Mouse (Mus musculus) bone marrow macrophage, adult 2 months (primary cell): Measurements from ENCODE around the gene Zfp62. TPM values are rescaled to one million over a fixed set of nuclear protein-coding genes. Genes with fewer than 3 reads are reported as not detected.
A peak's percentile ranks its signal among the peaks of the same experiment; 100 is the strongest.

Experiments
- H3K27ac ChIP-seq: 2 replicates; pipeline ENCODE4 v1.5.1; 2012; ENCODE audit warnings: low read depth, low read length; ENCODE audit not compliant: insufficient read depth
- H3K4me1 ChIP-seq: 2 replicates; pipeline ENCODE4 v1.6.1; 2012; ENCODE audit warnings: low read length; ENCODE audit not compliant: control insufficient read depth, insufficient read depth
- H3K4me3 ChIP-seq: 2 replicates; pipeline ENCODE4 v1.5.1; 2012; ENCODE audit warnings: mild to moderate bottlenecking, low read length, moderate library complexity; ENCODE audit not compliant: insufficient read depth
- CTCF ChIP-seq: IDR thresholded peaks from 2 replicates; pipeline ENCODE4 v1.5.1; 2012; ENCODE audit warnings: low read depth, mild to moderate bottlenecking, low read length, moderate library complexity
- POLR2A ChIP-seq: IDR thresholded peaks from 2 replicates; pipeline ENCODE4 v1.6.1; 2012; ENCODE audit warnings: mild to moderate bottlenecking, low read depth, low read length, borderline replicate concordance
- polyA plus RNA-seq: library from polyadenylated mRNA; stranded (reverse); fragments of >200 nt; gene quantifications from 2 replicates; pipeline ENCODE4 v1.2.4, GENCODE M21; 2012; ENCODE audit not compliant: missing spikeins, insufficient read depth, insufficient read length

Gene Zfp62
- polyA plus RNA-seq, 1 experiment, result 30.8 TPM

DNA sequence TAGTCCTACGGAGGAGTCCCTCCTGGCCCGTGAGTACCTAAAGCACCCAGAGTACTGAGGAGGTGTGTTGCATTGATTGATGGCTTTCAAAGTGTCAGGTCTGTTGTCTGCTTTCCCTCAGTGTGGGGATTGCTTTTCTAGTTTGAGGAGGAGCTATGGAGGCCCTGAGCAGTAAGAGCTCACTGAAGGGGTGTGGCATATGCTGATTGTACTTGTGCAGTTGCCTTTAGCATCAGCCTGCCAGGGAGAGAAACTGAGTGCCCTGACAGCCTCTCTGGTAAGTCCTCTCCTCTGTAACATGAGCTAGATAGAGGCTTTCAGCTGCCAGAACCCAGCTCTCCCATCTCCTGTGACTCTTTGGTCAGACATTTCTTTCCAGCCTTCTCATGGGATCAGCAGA is 44.2 kb downstream of the Zfp62 start:
- Histone ChIP-seq H3K4me3 (peak overlapping the region; percentile 23), H3K27ac (0 out of 2 replicates have a peak overlapping the region, but pooled peaks have one; percentile 1), H3K4me1 (peaks cover 45% of the 10 kb centered on the region)
- TF ChIP-seq CTCF (no peak), POLR2A (no peak)

DNA sequence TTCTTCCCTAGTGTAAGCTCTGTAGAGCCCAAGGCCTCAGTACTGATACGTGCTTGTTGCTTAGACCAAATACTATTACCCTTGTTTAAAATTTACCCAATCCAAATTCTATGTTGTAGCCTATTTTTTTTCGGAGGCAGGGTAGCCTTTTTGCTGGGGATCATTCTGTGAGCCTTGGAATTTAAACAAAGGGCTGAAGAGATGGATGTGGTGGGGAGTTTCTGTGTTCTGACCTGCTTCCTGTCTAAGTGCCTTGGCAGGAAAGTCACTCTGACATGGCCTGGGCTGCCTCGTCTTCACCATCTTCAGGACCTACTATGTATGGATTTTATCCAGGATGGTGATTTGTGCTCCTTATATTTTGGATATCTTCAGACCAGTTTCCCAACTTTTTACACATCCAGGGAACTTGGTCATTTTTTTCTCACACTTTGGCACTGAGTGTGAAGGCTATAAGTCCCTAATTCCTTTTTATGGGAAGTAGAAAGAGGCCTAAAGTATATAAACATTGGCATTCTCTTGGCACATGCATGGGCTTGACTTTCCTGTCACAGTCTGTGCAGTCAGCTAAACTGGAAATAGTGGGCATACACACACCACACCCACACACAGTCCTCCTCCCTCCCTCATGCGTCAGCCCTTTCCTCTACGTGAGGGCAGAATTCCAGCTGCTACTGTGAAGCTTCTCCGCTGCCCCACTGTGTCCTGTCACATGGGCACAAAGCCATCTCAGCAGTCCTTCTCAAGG is 45.3 kb downstream of the Zfp62 start:
- Histone ChIP-seq H3K4me1 (peaks cover 54% of the 10 kb centered on the region), H3K27ac (peak overlapping the region; percentile 97), H3K4me3 (peak overlapping the region; percentile 71)
- no peak for TF ChIP-seq POLR2A
- no peak for TF ChIP-seq CTCF

DNA sequence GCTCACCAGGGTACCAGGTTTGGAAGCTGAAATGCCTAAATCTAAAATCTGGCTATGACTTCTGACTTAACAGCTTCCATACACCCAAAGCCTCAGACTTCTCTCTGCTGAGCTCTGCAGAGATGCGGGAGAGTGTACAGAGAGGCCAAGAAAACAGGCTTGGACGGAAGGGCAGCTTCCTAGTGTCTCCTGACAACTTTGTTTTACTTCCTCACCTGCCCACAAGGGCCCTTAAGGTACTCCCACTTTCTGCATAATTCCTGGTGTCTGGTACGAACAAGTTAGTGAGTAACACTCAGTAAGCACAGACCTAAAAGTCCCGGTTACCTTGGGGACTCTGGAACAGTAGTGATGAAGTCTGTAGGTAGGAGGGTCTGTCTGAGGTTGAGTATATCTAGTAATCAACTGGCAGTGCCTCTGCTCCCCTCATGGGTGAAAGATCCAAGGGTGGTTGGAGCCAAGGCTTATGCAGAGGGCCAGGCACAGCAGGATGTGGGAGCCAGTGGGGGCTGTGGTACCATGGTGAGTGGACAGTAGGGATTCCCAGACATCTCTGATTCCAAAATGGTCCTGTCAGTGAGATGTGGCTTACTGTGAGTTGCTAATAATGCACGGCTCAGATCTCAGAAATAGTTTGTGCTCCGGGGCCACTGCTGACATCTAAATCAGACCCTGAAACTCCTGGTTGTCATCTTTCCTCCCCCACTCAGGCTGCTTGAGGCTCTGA is 46.0 kb downstream of the Zfp62 start:
- TF ChIP-seq CTCF (no peak), POLR2A (no peak)
- H3K27ac ChIP-seq, result peak overlapping the region; percentile 97
- H3K4me3 ChIP-seq, result peak overlapping the region; percentile 71
- H3K4me1 ChIP-seq, result peaks cover 61% of the 10 kb centered on the region

DNA sequence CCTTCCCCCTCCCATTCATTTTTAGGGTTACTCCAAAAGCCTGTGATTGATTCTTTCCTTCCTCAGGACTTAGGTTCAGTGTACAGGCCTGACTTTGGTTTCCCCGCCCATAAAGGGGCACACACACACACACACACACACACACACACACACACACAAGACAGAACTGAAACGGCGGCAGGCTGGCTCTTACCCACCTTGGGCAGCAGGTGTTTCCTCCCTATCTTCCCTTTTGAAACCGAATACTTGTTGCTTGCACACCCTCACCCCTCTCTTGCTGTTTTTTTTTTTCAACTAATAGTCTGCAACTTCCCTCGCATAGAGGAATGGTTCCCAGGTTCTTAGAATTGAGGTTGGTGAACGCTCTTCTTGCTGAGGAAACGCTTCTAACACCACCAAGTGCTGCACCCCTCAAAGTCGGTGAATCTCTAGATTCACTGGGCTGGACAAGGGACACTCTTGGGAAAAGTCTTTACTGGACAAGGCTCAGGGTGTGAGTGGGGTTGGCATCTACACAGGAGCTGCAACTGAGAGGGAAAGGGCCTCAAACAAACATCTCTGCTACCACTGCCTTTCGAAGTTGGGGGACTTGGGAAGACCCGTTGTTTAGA is 46.8 kb downstream of the Zfp62 start:
- TF ChIP-seq CTCF (peak; percentile 20; the same call in 1 of the 2 replicates), POLR2A (no peak)
- Histone ChIP-seq H3K4me1 (peaks cover 63% of the 10 kb centered on the region), H3K4me3 (peak overlapping the region; percentile 71), H3K27ac (peak overlapping the region; percentile 97)

DNA sequence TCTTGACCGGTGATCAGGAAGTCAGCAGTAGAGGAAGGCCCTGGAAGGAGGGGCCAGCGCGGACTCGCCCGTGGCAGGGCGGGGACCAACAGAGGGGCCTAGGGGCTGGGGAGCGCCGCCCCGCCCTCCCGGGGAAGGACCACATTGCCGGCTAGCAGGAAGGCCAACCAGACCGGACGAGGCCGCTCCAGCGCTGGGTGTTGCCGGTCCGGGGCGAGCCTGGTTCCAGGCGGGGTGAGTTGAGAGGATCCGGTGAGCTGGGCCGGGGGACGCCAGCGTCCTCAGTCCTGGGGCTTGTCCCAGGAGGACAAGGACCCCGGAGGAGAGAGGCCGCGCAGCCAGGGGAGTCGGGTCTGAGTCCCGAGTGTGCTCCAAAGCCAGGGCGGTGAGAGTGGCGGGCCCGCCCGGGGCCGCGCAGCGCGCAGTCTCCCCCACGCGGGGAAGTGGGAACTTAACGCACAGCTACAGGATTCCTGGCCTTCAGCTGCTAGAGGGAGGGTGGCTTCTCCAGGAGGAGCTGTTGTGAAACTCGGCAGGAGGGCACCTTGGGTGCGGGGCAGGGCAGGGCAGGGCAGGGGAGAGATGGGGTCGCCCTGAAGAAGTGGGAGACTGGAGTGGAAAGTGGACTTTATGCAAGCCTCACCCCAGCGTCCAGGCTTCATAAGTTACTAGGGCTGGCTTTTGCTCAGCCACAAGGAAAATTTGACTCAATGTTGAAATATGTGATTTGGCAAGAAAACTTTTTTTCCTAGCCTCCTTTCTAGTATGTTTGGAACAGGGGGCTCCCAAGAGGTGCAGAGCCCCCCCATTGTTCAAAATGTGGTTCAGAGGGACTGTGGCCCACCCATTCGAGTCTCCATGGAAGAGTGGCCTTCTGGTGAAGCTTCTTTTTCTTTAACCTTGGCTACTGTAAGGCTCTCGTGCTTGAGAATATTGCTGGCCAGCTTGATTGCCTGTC is 47.6 kb downstream of the Zfp62 start:
- peaks cover 61% of the 10 kb centered on the region for H3K4me1 ChIP-seq
- H3K4me3 ChIP-seq, result peak overlapping the region; percentile 71
- TF ChIP-seq POLR2A (0 out of 2 replicates have a peak, but pooled peaks have one; percentile 23), CTCF (no peak; the same call in 1 of the 2 replicates)
- H3K27ac ChIP-seq, result peak overlapping the region; percentile 97

DNA sequence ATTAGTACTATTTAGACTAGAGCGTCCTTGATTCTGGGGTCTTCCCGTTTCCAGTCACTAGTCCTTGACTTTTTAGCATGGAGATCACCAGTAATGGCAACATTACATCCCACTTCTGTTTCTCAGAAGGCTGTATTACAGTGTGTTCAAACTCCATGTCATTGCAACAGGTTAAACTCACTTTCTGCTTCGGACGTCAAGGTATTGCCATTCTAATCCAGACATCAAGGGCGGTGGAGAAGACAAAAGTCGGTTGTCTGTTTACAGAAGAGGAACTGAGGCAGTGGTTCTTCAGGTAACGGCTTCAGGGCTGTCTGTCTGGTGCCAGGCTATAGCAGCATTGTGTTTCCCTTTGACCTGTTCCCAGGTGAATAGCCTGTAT is 48.3 kb downstream of the Zfp62 start:
- Histone ChIP-seq H3K4me1 (peaks cover 60% of the 10 kb centered on the region), H3K4me3 (peak overlapping the region; percentile 71), H3K27ac (peak overlapping the region; percentile 97)
- TF ChIP-seq POLR2A (no peak), CTCF (no peak)

DNA sequence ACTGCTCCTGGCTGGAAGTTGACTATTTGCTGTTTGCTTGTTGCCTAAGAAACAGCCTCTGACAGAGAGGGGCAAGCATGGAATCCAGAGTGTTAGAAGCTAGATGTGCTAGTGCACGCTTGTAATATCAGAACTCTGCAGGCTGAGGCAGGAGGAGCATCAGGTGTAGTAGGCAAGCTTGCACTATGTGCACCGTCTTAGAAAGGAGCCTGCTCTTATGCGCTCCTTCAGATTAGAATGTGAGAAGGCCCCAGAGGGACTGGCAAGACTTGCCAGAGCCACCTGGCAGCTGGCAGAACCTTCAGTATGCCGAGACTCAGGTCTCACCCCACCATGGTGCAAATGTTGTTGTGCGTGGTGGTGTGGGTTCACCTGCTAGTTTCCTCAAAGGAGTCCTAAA is 49.0 kb downstream of the Zfp62 start:
- Histone ChIP-seq H3K4me3 (peak overlapping the region; percentile 34), H3K27ac (peak overlapping the region; percentile 26), H3K4me1 (peaks cover 56% of the 10 kb centered on the region)
- TF ChIP-seq CTCF, result no peak
- TF ChIP-seq POLR2A, result no peak

DNA sequence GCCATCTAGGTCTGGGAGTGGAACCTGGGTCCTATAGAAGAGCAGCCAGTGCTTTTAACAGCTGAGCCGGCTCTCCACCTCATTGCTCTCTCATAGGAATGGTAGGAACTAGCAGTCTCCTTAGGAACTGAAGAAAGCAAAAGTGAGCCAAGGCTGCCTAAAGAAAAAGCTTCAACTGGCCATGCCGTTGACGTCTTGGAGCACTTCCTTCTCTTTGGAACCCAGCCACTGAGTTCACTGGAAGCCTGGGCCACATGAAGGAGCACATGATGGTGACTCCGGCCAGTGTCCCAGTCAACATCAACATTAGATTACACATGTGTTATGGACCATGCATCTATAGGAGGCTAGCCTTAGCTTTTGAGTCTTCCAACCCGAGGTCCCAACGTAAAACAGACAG is 49.9 kb downstream of the Zfp62 start:
- peak overlapping the region; percentile 2; the same call in 1 of the 2 replicates for H3K4me3 ChIP-seq
- H3K4me1 ChIP-seq, result peaks cover 48% of the 10 kb centered on the region
- H3K27ac ChIP-seq, result peak overlapping the region; percentile 80
- TF ChIP-seq POLR2A (no peak), CTCF (no peak)

DNA sequence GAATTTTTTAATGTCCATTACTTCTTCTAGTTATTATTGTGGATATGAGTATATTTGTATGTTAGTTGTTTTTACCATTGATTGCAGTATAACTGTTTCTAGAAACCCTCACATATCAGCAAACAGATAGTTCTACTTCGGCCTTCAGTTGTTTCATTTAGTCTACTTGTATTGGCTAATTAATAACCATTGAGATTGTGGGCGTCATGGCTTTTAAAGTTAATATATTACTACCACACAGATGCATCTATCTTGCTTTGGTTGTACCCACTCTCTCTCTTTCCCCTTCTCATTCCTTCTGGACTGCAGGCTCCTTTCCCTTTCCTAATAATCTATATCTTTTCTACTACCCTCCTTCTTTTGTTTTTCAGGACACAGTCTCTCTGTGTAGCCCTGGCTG is 56.2 kb downstream of the Zfp62 start:
- peaks cover 4% of the 10 kb centered on the region; the same call in 1 of the 2 replicates for H3K4me1 ChIP-seq
- H3K4me3 ChIP-seq, result no peak overlapping the region
- H3K27ac ChIP-seq, result no peak overlapping the region
- TF ChIP-seq CTCF (no peak), POLR2A (no peak)
